Mouse (Mus musculus) frontal cortex, postnatal 10 days (tissue): ENCODE measurements around the gene Gm49405.

Experiments
- DNase-seq, 2 experiments: peaks; one replicate each; pipeline ENCODE4 v3.0.0; 2022; ENCODE audit warnings: low spot score in 2 of 2, mixed read lengths in 1 of 2

The Gm49405 gene

GRCm38 (mm10) chr19:4051016-4051415 lies 50.6 kb downstream of the Gm49405 start:
- no peak for DNase-seq

GRCm38 (mm10) chr19:4051741-4052515 lies 51.5 kb downstream of the Gm49405 start:
- DNase-seq = peak in 1 of 2 experiments; percentile 38

DNA sequence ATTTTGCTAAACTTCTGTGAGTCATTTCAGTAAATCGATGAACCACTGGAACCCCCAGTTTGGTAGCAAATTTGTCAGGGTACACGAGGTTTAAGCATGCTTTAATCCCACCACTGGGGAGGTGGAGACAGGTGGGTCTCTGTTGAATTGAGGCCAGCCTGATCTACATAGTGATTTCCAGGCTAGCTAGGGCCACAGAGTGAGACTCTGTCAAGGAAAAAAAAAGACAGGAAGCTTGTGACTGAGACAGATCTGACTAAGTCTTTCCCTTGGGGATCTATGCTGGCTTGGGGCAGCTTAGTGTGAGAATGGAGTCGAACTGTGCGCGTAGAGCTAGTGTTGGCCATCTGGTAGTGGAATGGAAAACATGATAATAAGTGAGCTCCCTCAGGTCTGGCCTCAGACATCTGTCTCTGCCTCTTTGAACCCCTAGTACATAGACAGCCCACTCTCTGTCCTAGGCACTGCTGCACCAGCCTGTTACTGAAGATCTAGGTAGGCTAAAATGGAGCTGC lies 52.1 kb downstream of the Gm49405 start:
- no peak for DNase-seq

GRCm38 (mm10) chr19:4054613-4055012 lies 54.2 kb downstream of the Gm49405 start:
- no peak for DNase-seq
